Mouse (Mus musculus): ENCODE measurements around the gene Cyth1.

Gene Cyth1

GRCm38 (mm10) chr11:118222351-118222885 is 26.0 kb downstream of the Cyth1 start:
- no peak for DNase-seq

- DNase-seq = peak; percentile 84
These were observed 27.7 kb downstream of the Cyth1 start for GRCm38 (mm10) chr11:118220561-118221262.

GRCm38 (mm10) chr11:118219066-118219465 is 29.3 kb downstream of the Cyth1 start:
- no peak for DNase-seq

GRCm38 (mm10) chr11:118216468-118216867 is 31.9 kb downstream of the Cyth1 start:
- DNase-seq = no peak

GRCm38 (mm10) chr11:118215928-118216458 is 32.4 kb downstream of the Cyth1 start:
- no peak for DNase-seq

GRCm38 (mm10) chr11:118212636-118213112 is 35.7 kb downstream of the Cyth1 start:
- no peak for DNase-seq

GRCm38 (mm10) chr11:118211749-118212635 is 36.4 kb downstream of the Cyth1 start:
- no peak for DNase-seq

- no peak for DNase-seq
These were observed 37.4 kb downstream of the Cyth1 start for GRCm38 (mm10) chr11:118210962-118211361.

GRCm38 (mm10) chr11:118210116-118210515 is 38.3 kb downstream of the Cyth1 start:
- no peak for DNase-seq

- DNase-seq = no peak
These were observed 39.0 kb downstream of the Cyth1 start for GRCm38 (mm10) chr11:118209376-118209775.

- no peak for DNase-seq
These were observed 39.6 kb downstream of the Cyth1 start for GRCm38 (mm10) chr11:118208672-118209272.

- no peak for DNase-seq
These were observed 40.9 kb downstream of the Cyth1 start for GRCm38 (mm10) chr11:118207424-118208033.

GRCm38 (mm10) chr11:118206267-118206666 is 42.1 kb downstream of the Cyth1 start:
- no peak for DNase-seq

GRCm38 (mm10) chr11:118203469-118203868 is 44.9 kb downstream of the Cyth1 start:
- DNase-seq = peak; percentile 46

GRCm38 (mm10) chr11:118202410-118203233 is 45.8 kb downstream of the Cyth1 start:
- DNase-seq = peak; percentile 65

- no peak for DNase-seq
These were observed 46.5 kb downstream of the Cyth1 start for GRCm38 (mm10) chr11:118201833-118202409.

- no peak for DNase-seq
These were observed 47.3 kb downstream of the Cyth1 start for GRCm38 (mm10) chr11:118200834-118201830.

- no peak for DNase-seq
These were observed 50.1 kb downstream of the Cyth1 start for GRCm38 (mm10) chr11:118198296-118198600.

- no peak for DNase-seq
These were observed 50.7 kb downstream of the Cyth1 start for GRCm38 (mm10) chr11:118197508-118198295.

All from thymus, postnatal 14 days (tissue).